Mouse (Mus musculus): Measurements from ENCODE around the gene Rcbtb2.

DNA sequence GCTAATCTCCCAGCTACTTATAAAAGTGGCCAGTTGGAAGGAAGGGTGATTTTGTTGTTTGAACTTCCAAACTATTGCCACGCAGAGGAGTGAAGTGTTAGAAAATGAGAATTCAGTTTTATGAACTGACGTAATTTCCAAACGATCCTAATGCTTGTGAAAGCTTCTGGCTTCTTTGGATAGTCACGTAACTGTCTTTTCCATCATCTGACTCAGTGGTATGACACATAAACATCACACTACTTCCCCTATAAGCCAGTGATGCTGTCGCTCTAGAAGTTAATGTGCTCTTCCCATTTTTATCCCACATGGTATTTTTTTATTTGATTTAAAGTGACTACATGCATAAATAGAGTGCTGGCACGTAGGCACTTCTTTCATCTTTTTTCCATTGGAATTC lies 45.8 kb downstream of the Rcbtb2 start:
- TF ChIP-seq CTCF (IDR thresholded peaks at IDR 0.05; ENCODE audit: low read depth) (no peak), EP300 (IDR thresholded peaks at IDR 0.05; ENCODE audit: low read depth) (no peak)

All from heart, postnatal 0 days (tissue).